In genomic region chr4:62501534-62501933, GRCm38 (mm10) we compare ENCODE assay signal across 8 mouse cellular contexts. TPM values are rescaled to one million over a fixed set of nuclear protein-coding genes. Genes with fewer than 3 reads are reported as not detected.
DNase-seq lines count a peak whose midpoint lies in the region; ATAC-seq and TF ChIP-seq lines count a peak whose summit lies in the region.

No protein-coding gene starts in this region.

- 1% methylated on average over 7 of the region's 7 CpGs for WGBS in forebrain, embryonic 13.5 days
- 3% methylated on average over 7 of the region's 7 CpGs for WGBS in liver, embryonic 12.5 days (ENCODE audit: insufficient replicate concordance)

- H3K79me3 ChIP-seq in C2C12 (ENCODE audit: low read depth) = no peaks in the 10 kb centered on the region

- H3K4me1 ChIP-seq in forebrain, embryonic 13.5 days = peaks cover 11% of the 10 kb centered on the region
- peaks cover 37% of the 10 kb centered on the region for H3K4me1 ChIP-seq in liver, embryonic 12.5 days

- H3K9ac ChIP-seq in forebrain, embryonic 13.5 days = peak overlapping the region; percentile 84
- peak overlapping the region; percentile 75 for H3K9ac ChIP-seq in liver, embryonic 12.5 days

- H3K9me3 ChIP-seq in forebrain, embryonic 13.5 days (replicated peaks) = no peaks in the 10 kb centered on the region
- no peaks in the 10 kb centered on the region for H3K9me3 ChIP-seq in liver, embryonic 12.5 days (replicated peaks)

- ATAC-seq in forebrain, embryonic 13.5 days = no peak; the same call in 1 of the 2 replicates
- peak; percentile 0; the same call in 1 of the 2 replicates for ATAC-seq in liver, embryonic 12.5 days

- H3K36me3 ChIP-seq in C2C12 (ENCODE audit: control insufficient read depth, insufficient read depth) = peaks cover 8% of the 10 kb centered on the region
- H3K36me3 ChIP-seq in forebrain, embryonic 13.5 days (ENCODE audit: poor library complexity, severe bottlenecking) = peaks cover 16% of the 10 kb centered on the region
- H3K36me3 ChIP-seq in liver, embryonic 12.5 days = peaks cover 14% of the 10 kb centered on the region

- no peaks in the 10 kb centered on the region for H3K27me3 ChIP-seq in C2C12 (ENCODE audit: control insufficient read depth, insufficient read depth, insufficient read length)
- H3K27me3 ChIP-seq in forebrain, embryonic 13.5 days = no peaks in the 10 kb centered on the region
- H3K27me3 ChIP-seq in liver, embryonic 12.5 days (replicated peaks) = 0 out of 2 replicates have a peak, but pooled peaks cover 2% of the 10 kb centered on the region

- no peak overlapping the region; the same call in 1 of the 2 replicates for H3K27ac ChIP-seq in forebrain, embryonic 13.5 days
- peak overlapping the region; percentile 38 for H3K27ac ChIP-seq in liver, embryonic 12.5 days

- DNase-seq in cerebellum, adult 9-11 months = peak; percentile 50
- DNase-seq in cerebellum, postnatal 4 days (ENCODE audit: low spot score in 2 of 2) = no peak
- DNase-seq in right cerebral cortex, postnatal 25 days = no peak
- no peak for DNase-seq in gastrocnemius, adult 18-20 months (ENCODE audit: low spot score)
- DNase-seq in adrenal gland, postnatal 25 days = no peak

- no peak for TF ChIP-seq CTCF in C2C12 (IDR thresholded peaks at IDR 0.05; ENCODE audit: control insufficient read depth, insufficient read depth, insufficient read length)

- peak overlapping the region; percentile 81 for H3ac ChIP-seq in C2C12 (ENCODE audit: control insufficient read depth, insufficient read length, low read depth)

- H3K4me3 ChIP-seq in C2C12 (ENCODE audit: insufficient read depth, poor library complexity, severe bottlenecking) = peak overlapping the region; percentile 91
- peak overlapping the region; percentile 87 for H3K4me3 ChIP-seq in forebrain, embryonic 13.5 days
- peak overlapping the region; percentile 70 for H3K4me3 ChIP-seq in liver, embryonic 12.5 days

- peak overlapping the region; percentile 75 for H3K4me2 ChIP-seq in forebrain, embryonic 13.5 days
- H3K4me2 ChIP-seq in liver, embryonic 12.5 days = peak overlapping the region; percentile 84

- no peaks in the 10 kb centered on the region for H3K79me2 ChIP-seq in C2C12 (ENCODE audit: control insufficient read depth, insufficient read depth)

TF ChIP-seq in C2C12, 6 proteins besides CTCF, POLR2A, EP300 and RAD21:
- TF ChIP-seq FOSL1 (IDR thresholded peaks at IDR 0.05; ENCODE audit: insufficient read depth, low read length, poor library complexity, severe bottlenecking) (no peak), MAX (IDR thresholded peaks at IDR 0.05) (no peak), USF1 (IDR thresholded peaks at IDR 0.05; ENCODE audit: low read depth) (no peak), MYOG (IDR thresholded peaks at IDR 0.05; ENCODE audit: control insufficient read depth, extremely low read depth, insufficient read length) (no peak), MYOD1 (IDR thresholded peaks at IDR 0.05; ENCODE audit: control insufficient read depth, insufficient read length, low read depth) (no peak), CEBPB (IDR thresholded peaks at IDR 0.05; ENCODE audit: low read depth) (no peak)

RNA-seq across cellular contexts. Expression of gene Hdhd3, which starts 1.7 kb away (rescaled TPM):
- polyA plus RNA-seq in C2C12 (2012; fragmentation: generic; extraction: Trizol) = 19.7 TPM
- 10.5 and 11.2 TPM in 2 replicates for polyA plus RNA-seq in forebrain, embryonic 13.5 days (2015; fragmentation: Nextera tagmentation; extraction: Ambion mirVana)
- 4.3 and 4.6 TPM in 2 replicates for polyA plus RNA-seq in liver, embryonic 12.5 days (2016; fragmentation: Nextera tagmentation; extraction: Ambion mirVana)
- 1 to 10 TPM; 1.1 to 1.3 TPM for total RNA-seq in gastrocnemius, adult 18-20 months (2021)
- 10.2 and 14.6 TPM in 2 replicates for total RNA-seq in adrenal gland, postnatal 25 days (2021)

RNA-seq across cellular contexts. Expression of gene Alad, which starts 18.2 kb away (rescaled TPM):
- polyA plus RNA-seq in C2C12 (2012; fragmentation: generic; extraction: Trizol) = 147 TPM
- polyA plus RNA-seq in forebrain, embryonic 13.5 days (2015; fragmentation: Nextera tagmentation; extraction: Ambion mirVana) = 65.4 and 69.8 TPM in 2 replicates
- 626 and 633 TPM in 2 replicates for polyA plus RNA-seq in liver, embryonic 12.5 days (2016; fragmentation: Nextera tagmentation; extraction: Ambion mirVana)
- 10 to 100 TPM; 29.5 to 32.4 TPM for total RNA-seq in gastrocnemius, adult 18-20 months (2021)
- total RNA-seq in adrenal gland, postnatal 25 days (2021) = 78.1 and 97.7 TPM in 2 replicates

RNA-seq across cellular contexts. Expression of gene Bspry, which starts 21.7 kb away (rescaled TPM):
- 0.25 TPM for polyA plus RNA-seq in C2C12 (2012; fragmentation: generic; extraction: Trizol)
- 0.49 and 0.56 TPM in 2 replicates for polyA plus RNA-seq in forebrain, embryonic 13.5 days (2015; fragmentation: Nextera tagmentation; extraction: Ambion mirVana)
- polyA plus RNA-seq in liver, embryonic 12.5 days (2016; fragmentation: Nextera tagmentation; extraction: Ambion mirVana) = 0.24 and 0.27 TPM in 2 replicates
- not detected for total RNA-seq in gastrocnemius, adult 18-20 months (2021)
- total RNA-seq in adrenal gland, postnatal 25 days (2021) = 2.4 and 3.5 TPM in 2 replicates

RNA-seq across cellular contexts. Expression of gene Pole3, which starts 23.3 kb away (rescaled TPM):
- polyA plus RNA-seq in C2C12 (2012; fragmentation: generic; extraction: Trizol) = 55.7 TPM
- polyA plus RNA-seq in forebrain, embryonic 13.5 days (2015; fragmentation: Nextera tagmentation; extraction: Ambion mirVana) = 112 and 113 TPM in 2 replicates
- 80.6 and 84.1 TPM in 2 replicates for polyA plus RNA-seq in liver, embryonic 12.5 days (2016; fragmentation: Nextera tagmentation; extraction: Ambion mirVana)
- 10 to 100 TPM; 14.4 to 14.8 TPM for total RNA-seq in gastrocnemius, adult 18-20 months (2021)
- 49.0 and 52.2 TPM in 2 replicates for total RNA-seq in adrenal gland, postnatal 25 days (2021)

RNA-seq across cellular contexts. Expression of gene 4933430I17Rik, which starts 23.6 kb away (rescaled TPM):
- polyA plus RNA-seq in C2C12 (2012; fragmentation: generic; extraction: Trizol) = 0.13 TPM
- 0.80 and 1.1 TPM in 2 replicates for polyA plus RNA-seq in forebrain, embryonic 13.5 days (2015; fragmentation: Nextera tagmentation; extraction: Ambion mirVana)
- polyA plus RNA-seq in liver, embryonic 12.5 days (2016; fragmentation: Nextera tagmentation; extraction: Ambion mirVana) = 0.12 and 0.21 TPM in 2 replicates
- under 1 TPM in 1 of 2 experiments, not detected in 1; 0.11 TPM for total RNA-seq in gastrocnemius, adult 18-20 months (2021)
- 0.64 TPM in 1 of 2 replicates, not detected in the other for total RNA-seq in adrenal gland, postnatal 25 days (2021)
